Mouse (Mus musculus): ENCODE data around the gene Cyfip2.
"Not testable (repeated sequence)": the region's sequence is repeated elsewhere in the genome, so short reads cannot be mapped to it uniquely, and the experiment has no call there.

Cyfip2 gene

GRCm38 (mm10) chr11:46188283-46188682, 124.4 kb downstream of the Cyfip2 start:
- no peak for DNase-seq (ENCODE audit: low spot score)

- DNase-seq (ENCODE audit: low spot score): no peak
Measured at GRCm38 (mm10) chr11:46185486-46185885, 127.2 kb downstream of the Cyfip2 start.

DNA sequence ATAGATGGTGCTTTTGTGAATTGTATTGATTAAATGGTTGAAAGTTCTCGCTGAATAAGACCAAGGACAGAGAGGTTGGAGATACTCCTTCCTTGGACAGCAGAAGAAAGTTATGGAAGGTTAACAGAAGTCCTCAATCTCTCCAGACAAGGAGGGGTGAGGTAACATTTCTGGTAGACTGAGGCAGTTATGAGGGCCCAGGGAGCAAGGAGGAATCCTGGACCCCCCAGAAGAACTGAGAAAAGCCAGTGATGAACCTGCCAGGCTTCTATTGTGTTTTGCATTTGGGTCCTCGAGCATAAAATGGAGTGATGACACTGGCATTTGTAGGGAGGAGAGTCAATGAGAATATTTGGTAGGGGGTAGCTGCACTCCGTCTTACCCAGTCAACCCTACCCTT, 127.7 kb downstream of the Cyfip2 start:
- no peak for DNase-seq (ENCODE audit: low spot score)

DNA sequence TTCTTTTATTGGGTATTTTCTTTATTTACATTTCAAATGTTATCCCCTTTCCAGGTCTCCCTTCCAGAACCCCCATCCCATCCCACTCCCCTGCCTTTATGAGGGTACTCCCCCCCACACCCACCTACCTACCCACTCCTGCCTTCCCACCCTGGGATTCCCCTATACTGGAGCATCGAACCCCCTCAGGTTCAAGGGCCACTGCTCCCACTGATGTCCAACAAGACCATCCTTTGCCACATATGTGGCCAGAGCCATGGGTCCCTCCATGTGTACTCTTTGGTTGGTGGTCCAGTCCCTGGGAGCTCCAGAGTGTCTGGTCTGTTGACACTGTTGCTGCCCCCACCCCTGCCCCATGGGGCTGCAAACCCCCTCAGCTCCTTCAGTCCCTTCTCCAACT, 130.6 kb downstream of the Cyfip2 start:
- DNase-seq (ENCODE audit: low spot score): not testable (repeated sequence)

- DNase-seq (ENCODE audit: low spot score): no peak
Measured at GRCm38 (mm10) chr11:46177246-46178043, 135.2 kb downstream of the Cyfip2 start.

- DNase-seq (ENCODE audit: low spot score): no peak
Measured at GRCm38 (mm10) chr11:46176155-46176554, 136.5 kb downstream of the Cyfip2 start.

- DNase-seq (ENCODE audit: low spot score): no peak
Measured at GRCm38 (mm10) chr11:46172128-46172527, 140.5 kb downstream of the Cyfip2 start.

DNA sequence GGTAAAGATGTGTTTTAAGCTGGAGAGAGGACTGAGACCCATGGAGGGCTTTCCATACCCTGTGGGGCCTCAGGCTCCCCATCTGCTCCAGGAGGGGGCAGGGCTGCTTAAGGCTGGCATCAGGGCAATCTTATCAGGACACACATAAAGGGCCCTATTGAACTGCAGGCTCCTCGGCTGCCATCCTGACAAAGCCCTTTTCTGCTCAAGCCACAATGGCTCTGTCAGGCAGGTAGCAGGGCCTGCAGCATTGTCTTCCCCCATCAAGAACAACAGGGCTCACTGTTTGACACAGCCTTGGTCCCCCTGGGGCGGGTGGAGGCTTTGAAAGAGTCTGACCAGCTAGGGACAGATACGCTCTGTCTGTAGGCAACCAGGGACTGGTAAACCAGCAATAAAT, 142.8 kb downstream of the Cyfip2 start:
- DNase-seq (ENCODE audit: low spot score): no peak

DNA sequence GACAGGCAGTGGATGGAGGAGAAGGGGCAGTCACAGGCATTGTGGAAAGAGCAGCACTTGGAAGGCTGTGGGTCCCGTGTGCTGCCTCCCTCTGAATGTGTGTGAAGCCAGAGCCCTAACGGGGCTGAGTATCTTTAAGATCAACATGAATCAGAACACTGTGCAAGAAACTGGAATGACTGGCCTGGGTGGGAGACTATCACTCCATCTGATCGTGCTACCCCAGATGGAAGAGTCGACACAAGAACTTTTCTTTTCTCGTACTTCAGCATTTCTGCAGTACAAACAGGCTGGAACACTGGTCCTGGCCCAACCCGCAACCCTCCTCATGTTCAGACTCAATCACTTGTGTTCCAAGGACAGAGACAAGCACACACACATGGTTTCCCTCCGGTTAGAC, 144.2 kb downstream of the Cyfip2 start:
- DNase-seq (ENCODE audit: low spot score): no peak

GRCm38 (mm10) chr11:46165866-46166585, 146.6 kb downstream of the Cyfip2 start, which contains the start of gene Nipal4:
Gene Nipal4 (minus strand): TSS chr11:46166508.
- no peak for DNase-seq (ENCODE audit: low spot score)

GRCm38 (mm10) chr11:46157462-46157861, 155.2 kb downstream of the Cyfip2 start:
- DNase-seq (ENCODE audit: low spot score): no peak

GRCm38 (mm10) chr11:46156945-46157344, 155.7 kb downstream of the Cyfip2 start:
- DNase-seq (ENCODE audit: low spot score): no peak

DNA sequence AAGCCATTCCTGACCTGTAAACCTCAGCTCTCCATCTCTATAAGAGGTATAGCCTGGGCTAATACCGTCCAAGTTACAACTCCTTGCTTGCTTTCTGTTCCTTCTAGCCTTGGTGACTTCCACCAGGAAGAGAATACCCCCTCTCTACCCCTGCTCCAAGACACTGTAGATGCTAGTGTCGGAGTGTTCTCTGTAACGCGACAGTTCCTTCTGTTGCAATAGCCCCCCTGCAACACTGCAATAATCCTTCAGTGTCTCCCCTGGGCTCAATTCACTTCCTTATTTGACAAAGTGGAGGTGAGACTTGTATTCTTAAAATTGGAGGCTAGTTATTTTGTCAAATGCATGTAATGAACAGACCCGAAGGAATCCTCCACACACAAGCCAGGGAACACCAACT, 166.0 kb downstream of the Cyfip2 start:
- no peak for DNase-seq (ENCODE audit: low spot score)

GRCm38 (mm10) chr11:46145163-46145875, 167.3 kb downstream of the Cyfip2 start:
- no peak for DNase-seq (ENCODE audit: low spot score)

Data from testis, postnatal 14 days (tissue).